Mouse (Mus musculus) embryonic facial prominence, embryonic 15.5 days (tissue): Measurements from ENCODE around the gene Stag3. TPM values are rescaled to one million over a fixed set of nuclear protein-coding genes. Genes with fewer than 3 reads are reported as not detected.

ENCODE experiments used
- ATAC-seq: fragments of 200-750 bp; cut with Nextera tagmentation; 2 replicates; pipeline ENCODE4 v1.8.0; 2017; ENCODE audit warnings: low read depth, moderate TSS enrichment; ENCODE audit not compliant: insufficient number of reproducible peaks, low FRiP score, low TSS enrichment
- H3K27ac ChIP-seq: fragments of 300-500 bp; sonication (generic); replicated peaks from 2 replicates; pipeline ENCODE4 v1.5.1; 2015; ENCODE audit warnings: mild to moderate bottlenecking, inconsistent platforms
- H3K27me3 ChIP-seq: fragments of 300-500 bp; sonication (generic); 2 replicates; pipeline ENCODE4 v1.6.1; 2015; ENCODE audit warnings: inconsistent platforms
- H3K36me3 ChIP-seq: fragments of 300-500 bp; sonication (generic); 2 replicates; pipeline ENCODE4 v1.6.1; 2015; ENCODE audit warnings: mild to moderate bottlenecking, inconsistent platforms
- H3K4me1 ChIP-seq: fragments of 300-500 bp; sonication (generic); 2 replicates; pipeline ENCODE4 v1.6.1; 2015; ENCODE audit warnings: inconsistent platforms
- H3K4me2 ChIP-seq: fragments of 300-500 bp; sonication (generic); replicated peaks from 2 replicates; pipeline ENCODE4 v1.6.1; 2015; ENCODE audit warnings: mild to moderate bottlenecking, inconsistent platforms
- H3K4me3 ChIP-seq: fragments of 300-500 bp; sonication (generic); replicated peaks from 2 replicates; pipeline ENCODE4 v1.5.1; 2015; ENCODE audit warnings: mild to moderate bottlenecking, inconsistent platforms
- H3K9ac ChIP-seq: fragments of 300-500 bp; sonication (generic); 2 replicates; pipeline ENCODE4 v1.6.1; 2015; ENCODE audit warnings: inconsistent platforms
- H3K9me3 ChIP-seq: fragments of 300-500 bp; sonication (generic); replicated peaks from 2 replicates; pipeline ENCODE4 v1.6.1; 2016; ENCODE audit warnings: inconsistent platforms
- WGBS: fragments of 180-500 bp; shearing (Covaris S2); methylation state at CpG from one replicate; pipeline ENCODE4 v1.1.7; 2015; 5-methylcytosine and 5-hydroxymethylcytosine counted together
- polyA plus RNA-seq: library from polyadenylated mRNA; unstranded; fragments of >200 nt; fragmentation: Nextera tagmentation; extraction: Ambion mirVana; gene quantifications from 2 replicates; pipeline ENCODE4 v1.2.1, GENCODE M21; 2015

The Stag3 gene
- polyA plus RNA-seq: 4.9 and 5.2 TPM in 2 replicates

GRCm38 (mm10) chr5:138279585-138280424 lies at the start of gene Stag3, which contains the start of the genes Gm43720 and Gpc2:
Gene Stag3 (plus strand): TSS chr5:138280240.
Gene Gm43720 (minus strand): TSS chr5:138279958.
Gene Gpc2 (minus strand): TSS chr5:138280005.
- peak within 1 kb of the TSS; percentile 62 for H3K9ac ChIP-seq
- H3K4me1 ChIP-seq: peaks cover 34% of the 10 kb centered on the region
- H3K4me2 ChIP-seq: peak within 1 kb of the TSS; percentile 82
- WGBS: under 1% methylated on average over 56 of the region's 56 CpGs
- peaks cover 3% of the 10 kb centered on the region; the same call in 1 of the 2 replicates for H3K36me3 ChIP-seq
- peak within 1 kb of the TSS; percentile 60; the same call in 1 of the 2 replicates for H3K27ac ChIP-seq
- 0 out of 2 replicates have a peak, but pooled peaks cover 5% of the 10 kb centered on the region for H3K27me3 ChIP-seq
- no peaks in the 10 kb centered on the region for H3K9me3 ChIP-seq
- peak; percentile 99 for ATAC-seq
- peak within 1 kb of the TSS; percentile 75 for H3K4me3 ChIP-seq

- H3K27me3 ChIP-seq: no peaks in the 10 kb centered on the region
- no peaks in the 10 kb centered on the region for H3K4me1 ChIP-seq
- H3K27ac ChIP-seq: no peak overlapping the region
- no peak overlapping the region for H3K4me3 ChIP-seq
- H3K9me3 ChIP-seq: no peaks in the 10 kb centered on the region
- no peaks in the 10 kb centered on the region for H3K36me3 ChIP-seq
- H3K9ac ChIP-seq: no peak overlapping the region
- no peak overlapping the region for H3K4me2 ChIP-seq
- WGBS: 80% methylated on average over 2 of the region's 2 CpGs
- ATAC-seq: no peak
These were observed 46.3 kb upstream of the Stag3 start for GRCm38 (mm10) chr5:138233778-138234177.

- ATAC-seq: no peak
These were observed 45.8 kb upstream of the Stag3 start for GRCm38 (mm10) chr5:138234224-138234623.

GRCm38 (mm10) chr5:138241511-138241910 lies 38.5 kb upstream of the Stag3 start:
- Histone ChIP-seq H3K27me3 (no peaks in the 10 kb centered on the region), H3K36me3 (no peaks in the 10 kb centered on the region), H3K4me3 (no peak overlapping the region), H3K9me3 (no peaks in the 10 kb centered on the region), H3K4me1 (no peaks in the 10 kb centered on the region), H3K27ac (no peak overlapping the region), H3K4me2 (no peak overlapping the region), H3K9ac (no peak overlapping the region)
- no peak for ATAC-seq
- WGBS: 46% methylated on average over 2 of the region's 2 CpGs

More at GRCm38 (mm10) chr5:138234224-138234623, 45.8 kb upstream of the Stag3 start:
- Histone ChIP-seq H3K4me1 (no peaks in the 10 kb centered on the region), H3K27ac (no peak overlapping the region), H3K27me3 (no peaks in the 10 kb centered on the region), H3K9me3 (no peaks in the 10 kb centered on the region), H3K4me2 (no peak overlapping the region), H3K36me3 (no peaks in the 10 kb centered on the region), H3K9ac (no peak overlapping the region), H3K4me3 (no peak overlapping the region)

DNA sequence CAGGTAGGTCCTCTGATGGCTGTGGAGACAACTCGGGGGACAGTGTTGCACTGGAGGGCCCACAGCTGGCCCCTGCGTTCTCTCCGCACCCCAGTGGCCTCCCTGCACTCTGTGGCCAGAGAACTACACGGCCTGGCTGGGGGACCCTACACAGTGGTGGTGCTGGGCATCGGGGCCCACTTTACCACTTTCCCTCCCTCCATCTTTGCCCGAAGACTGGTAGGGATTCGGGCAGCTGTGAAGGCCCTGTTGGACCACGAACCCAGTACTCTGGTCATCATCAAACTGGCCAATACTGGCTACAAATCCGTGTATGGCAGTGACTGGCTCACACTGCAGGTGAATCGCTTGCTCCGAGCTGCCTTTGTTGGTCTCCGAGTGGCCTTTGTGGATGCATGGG lies 28.9 kb upstream of the Stag3 start:
- no peak overlapping the region for H3K4me2 ChIP-seq
- H3K27me3 ChIP-seq: no peaks in the 10 kb centered on the region
- H3K9me3 ChIP-seq: no peaks in the 10 kb centered on the region
- no peak for ATAC-seq
- no peak overlapping the region for H3K4me3 ChIP-seq
- peaks cover 7% of the 10 kb centered on the region for H3K4me1 ChIP-seq
- H3K36me3 ChIP-seq: no peaks in the 10 kb centered on the region
- no peak overlapping the region for H3K9ac ChIP-seq
- no peak overlapping the region for H3K27ac ChIP-seq
- 81% methylated on average over 12 of the region's 12 CpGs for WGBS

DNA sequence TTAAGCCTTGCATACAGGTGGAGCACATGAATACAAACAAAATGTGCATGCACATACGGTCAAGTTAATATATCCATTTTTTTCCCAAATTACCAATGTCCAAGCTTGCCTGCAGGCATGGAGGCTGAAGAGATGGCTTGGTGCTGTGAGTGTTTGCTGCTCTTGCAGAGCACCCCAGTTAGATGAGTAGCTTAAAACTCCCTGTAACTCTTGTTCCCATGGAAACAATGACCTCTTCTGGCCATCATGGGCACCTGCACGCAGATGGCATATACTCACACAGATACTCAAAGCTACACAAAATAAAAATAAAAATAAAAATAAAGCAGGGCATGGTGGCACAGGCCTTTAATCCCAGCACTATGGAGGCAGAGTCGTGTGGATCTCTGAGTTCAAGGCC lies 27.0 kb upstream of the Stag3 start:
- 91% methylated on average over 3 of the region's 3 CpGs for WGBS
- H3K4me2 ChIP-seq: no peak overlapping the region
- no peak overlapping the region for H3K27ac ChIP-seq
- no peak for ATAC-seq
- H3K27me3 ChIP-seq: no peaks in the 10 kb centered on the region
- no peaks in the 10 kb centered on the region for H3K36me3 ChIP-seq
- H3K4me3 ChIP-seq: no peak overlapping the region
- H3K9me3 ChIP-seq: no peaks in the 10 kb centered on the region
- no peak overlapping the region for H3K9ac ChIP-seq
- H3K4me1 ChIP-seq: peaks cover 11% of the 10 kb centered on the region

DNA sequence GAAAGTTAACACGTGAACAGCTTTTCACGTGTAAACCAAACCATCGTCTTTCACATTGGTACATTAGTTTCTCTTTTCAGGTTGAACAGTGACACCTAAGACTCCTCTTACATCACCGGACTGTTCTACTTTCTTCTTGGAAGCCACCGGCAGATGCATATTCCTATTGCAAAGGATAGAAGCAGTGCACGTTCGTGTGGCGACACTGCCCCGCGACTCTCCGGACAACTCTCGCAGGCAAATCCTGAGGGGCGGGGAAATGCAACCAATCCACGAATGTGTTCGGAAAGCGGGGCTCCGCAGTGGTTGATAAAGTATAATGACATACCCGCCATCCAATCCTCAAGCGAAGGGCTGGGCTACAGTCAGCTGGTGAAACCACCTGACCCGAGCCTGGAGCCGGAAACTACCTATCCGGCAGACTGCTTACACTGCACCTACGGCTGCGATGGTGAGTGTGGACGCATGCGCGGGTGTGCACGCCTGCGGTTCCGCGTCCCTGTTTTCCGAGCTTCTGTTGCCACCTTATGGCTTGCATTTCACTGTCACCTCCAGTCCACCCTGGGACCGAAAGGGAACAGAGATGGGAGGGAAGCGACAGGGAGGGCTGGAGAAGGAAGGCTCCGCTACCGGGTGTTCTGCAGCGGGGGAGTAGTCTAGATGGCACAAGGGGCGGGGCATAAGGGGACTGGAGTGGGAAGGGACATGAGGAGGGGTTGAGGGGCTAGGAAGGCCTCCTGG lies 24.5 kb upstream of the Stag3 start, which contains the start of gene Lamtor4:
Gene Lamtor4 (plus strand): TSS at position 130 of the 741 bp plus-strand sequence.
- peak within 1 kb of the TSS; percentile 69 for H3K9ac ChIP-seq
- peak within 1 kb of the TSS; percentile 83 for H3K4me3 ChIP-seq
- peak within 1 kb of the TSS; percentile 78 for H3K4me2 ChIP-seq
- H3K4me1 ChIP-seq: peaks cover 11% of the 10 kb centered on the region
- ATAC-seq: peak; percentile 100
- peaks cover 23% of the 10 kb centered on the region for H3K36me3 ChIP-seq
- no peaks in the 10 kb centered on the region for H3K27me3 ChIP-seq
- peak within 1 kb of the TSS; percentile 85 for H3K27ac ChIP-seq
- under 1% methylated on average over 38 of the region's 38 CpGs for WGBS
- H3K9me3 ChIP-seq: no peaks in the 10 kb centered on the region

- no peak for ATAC-seq
- peak overlapping the region; percentile 83 for H3K4me3 ChIP-seq
- peak overlapping the region; percentile 85 for H3K27ac ChIP-seq
- H3K36me3 ChIP-seq: peaks cover 28% of the 10 kb centered on the region
- no peaks in the 10 kb centered on the region for H3K9me3 ChIP-seq
- peaks cover 11% of the 10 kb centered on the region for H3K4me1 ChIP-seq
- H3K9ac ChIP-seq: peak overlapping the region; percentile 69
- 23% methylated on average over 7 of the region's 7 CpGs for WGBS
- H3K27me3 ChIP-seq: no peaks in the 10 kb centered on the region
- H3K4me2 ChIP-seq: peak overlapping the region; percentile 78
These were observed 24.0 kb upstream of the Stag3 start for GRCm38 (mm10) chr5:138256094-138256467.

- no peak overlapping the region for H3K4me2 ChIP-seq
- H3K27me3 ChIP-seq: no peaks in the 10 kb centered on the region
These were observed 23.0 kb upstream of the Stag3 start for GRCm38 (mm10) chr5:138256966-138257584.

DNA sequence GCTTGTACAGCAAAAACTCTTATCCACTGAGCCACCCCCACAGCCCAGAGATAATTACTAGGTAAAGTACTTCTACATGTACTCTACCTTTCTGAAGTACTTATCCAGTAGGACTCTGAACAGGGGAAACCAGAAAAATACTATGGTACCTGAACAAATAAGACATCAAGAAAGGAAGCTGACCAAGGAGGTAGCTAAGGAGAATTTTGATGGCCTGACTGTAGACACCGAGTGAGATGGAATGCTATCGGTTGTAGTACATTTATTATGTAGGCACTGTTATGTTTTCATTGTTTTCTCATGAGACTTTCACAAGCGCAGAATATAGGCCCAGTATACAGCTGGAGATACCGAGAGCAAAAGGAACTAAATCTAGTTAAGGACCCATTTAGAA lies 22.5 kb upstream of the Stag3 start:
- Histone ChIP-seq H3K27me3 (no peaks in the 10 kb centered on the region), H3K4me2 (no peak overlapping the region), H3K9ac (no peak overlapping the region), H3K9me3 (no peaks in the 10 kb centered on the region), H3K27ac (no peak overlapping the region), H3K36me3 (peaks cover 39% of the 10 kb centered on the region), H3K4me3 (no peak overlapping the region), H3K4me1 (peaks cover 20% of the 10 kb centered on the region)
- no peak for ATAC-seq
- WGBS: 94% methylated on average over 4 of the region's 4 CpGs

More at GRCm38 (mm10) chr5:138256966-138257584, 23.0 kb upstream of the Stag3 start:
- ATAC-seq: no peak
- Histone ChIP-seq H3K36me3 (peaks cover 37% of the 10 kb centered on the region), H3K9ac (no peak overlapping the region), H3K9me3 (no peaks in the 10 kb centered on the region), H3K4me1 (peaks cover 15% of the 10 kb centered on the region), H3K4me3 (no peak overlapping the region), H3K27ac (no peak overlapping the region)
- 83% methylated on average over 10 of the region's 10 CpGs for WGBS

DNA sequence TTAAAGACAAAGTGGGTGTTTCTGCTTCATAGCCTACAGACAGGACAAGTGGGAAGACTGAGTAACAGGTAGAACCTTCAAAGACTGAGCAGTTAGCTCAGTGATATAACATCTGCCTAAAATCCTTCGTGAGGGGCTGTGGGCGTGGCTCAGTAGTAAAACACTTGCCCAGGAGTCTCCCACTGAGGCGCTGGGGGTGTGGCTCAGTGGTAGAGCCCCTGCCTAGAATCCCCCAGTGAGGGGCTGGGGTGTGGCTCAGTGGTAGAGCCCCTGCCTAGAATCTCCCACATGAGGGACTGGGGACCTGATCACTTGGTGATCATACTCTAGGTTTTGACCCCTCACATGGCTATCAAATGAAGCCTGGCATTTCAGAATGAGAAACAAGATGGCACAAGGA lies 22.0 kb upstream of the Stag3 start:
- H3K4me2 ChIP-seq: no peak overlapping the region
- no peak for ATAC-seq
- 79% methylated on average over 3 of the region's 3 CpGs for WGBS
- H3K27ac ChIP-seq: no peak overlapping the region
- H3K9ac ChIP-seq: no peak overlapping the region
- no peaks in the 10 kb centered on the region for H3K9me3 ChIP-seq
- no peaks in the 10 kb centered on the region for H3K27me3 ChIP-seq
- peaks cover 25% of the 10 kb centered on the region for H3K4me1 ChIP-seq
- H3K4me3 ChIP-seq: no peak overlapping the region
- peaks cover 39% of the 10 kb centered on the region for H3K36me3 ChIP-seq
